Mouse (Mus musculus) myocyte (in vitro differentiated cells): Measurements from ENCODE around the gene Ncan. TPM values are rescaled to one million over a fixed set of nuclear protein-coding genes. Genes with fewer than 3 reads are reported as not detected.

Experiments used
- H3K27me3 ChIP-seq: one replicate; pipeline ENCODE4 v1.6.1; 2011; ENCODE audit not compliant: control insufficient read depth, insufficient read depth, insufficient read length
- H3K36me3 ChIP-seq: one replicate; pipeline ENCODE4 v1.6.1; 2011; ENCODE audit not compliant: control insufficient read depth, insufficient read depth
- H3K4me2 ChIP-seq: one replicate; pipeline ENCODE4 v1.6.1; 2011; ENCODE audit warnings: low read depth, control low read depth
- H3K4me3 ChIP-seq: one replicate; pipeline ENCODE4 v1.5.1; 2011; ENCODE audit warnings: mild to moderate bottlenecking, control low read depth, moderate library complexity
- H3K79me2 ChIP-seq: one replicate; pipeline ENCODE4 v1.6.1; 2011; ENCODE audit not compliant: control insufficient read depth, insufficient read depth
- H3ac ChIP-seq: one replicate; pipeline ENCODE4 v1.6.1; 2011; ENCODE audit not compliant: control insufficient read depth, insufficient read length
- CEBPB ChIP-seq: IDR thresholded peaks from 2 replicates; pipeline ENCODE4 v1.6.1; 2011; ENCODE audit warnings: mild to moderate bottlenecking, moderate library complexity; ENCODE audit not compliant: poor library complexity, insufficient read depth, severe bottlenecking
- E2F4 ChIP-seq: IDR thresholded peaks from one replicate; pipeline ENCODE4 v1.6.1; 2011; ENCODE audit warnings: mild to moderate bottlenecking, control low read depth, moderate library complexity; ENCODE audit not compliant: insufficient read depth
- MAX ChIP-seq: IDR thresholded peaks from one replicate; pipeline ENCODE4 v1.6.1; 2011; ENCODE audit warnings: low read depth, mild to moderate bottlenecking, control low read depth
- MYOD1 ChIP-seq, 3 experiments: IDR thresholded peaks; one replicate each; pipeline ENCODE4 v1.6.1; 2011; ENCODE audit warnings: control low read depth in 2 of 3, low read depth in 2 of 3, mild to moderate bottlenecking in 2 of 3, moderate library complexity in 1 of 3; ENCODE audit not compliant: insufficient read length in 2 of 3, control insufficient read depth in 1 of 3
- MYOG ChIP-seq, 3 experiments: IDR thresholded peaks; one replicate each; pipeline ENCODE4 v1.6.1; 2011; ENCODE audit warnings: control low read depth in 2 of 3, low read depth in 2 of 3, mild to moderate bottlenecking in 2 of 3; ENCODE audit not compliant: insufficient read length in 2 of 3, control insufficient read depth in 1 of 3, insufficient read depth in 1 of 3
- POLR2A ChIP-seq: IDR thresholded peaks from one replicate; pipeline ENCODE4 v1.6.1; 2011; ENCODE audit warnings: low read depth, mild to moderate bottlenecking, control low read depth, moderate library complexity; ENCODE audit not compliant: insufficient read length
- POLR2AphosphoS2 ChIP-seq: IDR thresholded peaks from one replicate; pipeline ENCODE4 v1.6.1; 2011; ENCODE audit warnings: low read depth, control low read depth; ENCODE audit not compliant: insufficient read length
- REST ChIP-seq: IDR thresholded peaks from one replicate; pipeline ENCODE4 v1.6.1; 2011; ENCODE audit warnings: mild to moderate bottlenecking, control low read depth, moderate library complexity; ENCODE audit not compliant: insufficient read depth, insufficient read length
- SRF ChIP-seq: IDR thresholded peaks from one replicate; pipeline ENCODE4 v1.6.1; 2011; ENCODE audit warnings: low read depth; ENCODE audit not compliant: control insufficient read depth, insufficient read length
- TCF12 ChIP-seq: IDR thresholded peaks from one replicate; pipeline ENCODE4 v1.6.1; 2011; ENCODE audit warnings: mild to moderate bottlenecking, control low read depth; ENCODE audit not compliant: poor library complexity, insufficient read depth, severe bottlenecking
- TCF3 ChIP-seq: IDR thresholded peaks from one replicate; pipeline ENCODE4 v1.6.1; 2011; ENCODE audit warnings: low read depth, control low read depth; ENCODE audit not compliant: insufficient read length
- USF1 ChIP-seq: IDR thresholded peaks from one replicate; pipeline ENCODE4 v1.6.1; 2011; ENCODE audit warnings: low read depth, mild to moderate bottlenecking, control low read depth, moderate library complexity
- polyA plus RNA-seq: library from polyadenylated mRNA; unstranded; fragments of >200 nt; fragmentation: generic; extraction: Trizol; gene quantifications from one replicate; pipeline ENCODE4 v1.2.1, GENCODE M21; 2012; ENCODE audit warnings: missing spikeins

Ncan gene
- polyA plus RNA-seq, 1 experiment: not detected

DNA sequence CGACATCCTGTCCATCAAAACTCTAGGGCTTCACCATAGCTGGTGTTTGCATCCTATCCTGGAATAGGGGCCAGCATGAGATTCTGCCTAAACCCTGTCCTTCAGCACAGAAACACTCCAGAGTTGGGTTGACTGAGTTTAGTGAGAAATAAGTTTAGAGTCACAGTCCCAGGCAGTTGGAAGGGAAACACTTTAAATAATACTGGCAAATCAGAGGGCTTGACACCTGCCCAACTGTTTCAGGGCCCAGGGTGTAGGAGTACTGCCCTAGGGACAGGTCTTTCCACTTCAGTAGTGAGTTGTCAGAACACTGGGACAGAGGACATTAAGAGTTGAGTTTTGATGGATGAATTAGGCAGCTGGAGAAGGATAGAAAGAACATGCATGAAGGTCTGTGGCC, 34.5 kb downstream of the Ncan start:
- H3K27me3 ChIP-seq: peaks cover 34% of the 10 kb centered on the region
- H3K79me2 ChIP-seq: no peaks in the 10 kb centered on the region
- no peak for TF ChIP-seq E2F4
- no peak for TF ChIP-seq MYOD1 (IDR thresholded peaks at IDR 0.05; ENCODE audit: control insufficient read depth in 1 of 3, insufficient read length in 2 of 3, low read depth in 2 of 3)
- TF ChIP-seq TCF12: no peak
- no peaks in the 10 kb centered on the region for H3K36me3 ChIP-seq
- no peak overlapping the region for H3ac ChIP-seq
- no peak overlapping the region for H3K4me2 ChIP-seq
- H3K4me3 ChIP-seq: no peak overlapping the region

DNA sequence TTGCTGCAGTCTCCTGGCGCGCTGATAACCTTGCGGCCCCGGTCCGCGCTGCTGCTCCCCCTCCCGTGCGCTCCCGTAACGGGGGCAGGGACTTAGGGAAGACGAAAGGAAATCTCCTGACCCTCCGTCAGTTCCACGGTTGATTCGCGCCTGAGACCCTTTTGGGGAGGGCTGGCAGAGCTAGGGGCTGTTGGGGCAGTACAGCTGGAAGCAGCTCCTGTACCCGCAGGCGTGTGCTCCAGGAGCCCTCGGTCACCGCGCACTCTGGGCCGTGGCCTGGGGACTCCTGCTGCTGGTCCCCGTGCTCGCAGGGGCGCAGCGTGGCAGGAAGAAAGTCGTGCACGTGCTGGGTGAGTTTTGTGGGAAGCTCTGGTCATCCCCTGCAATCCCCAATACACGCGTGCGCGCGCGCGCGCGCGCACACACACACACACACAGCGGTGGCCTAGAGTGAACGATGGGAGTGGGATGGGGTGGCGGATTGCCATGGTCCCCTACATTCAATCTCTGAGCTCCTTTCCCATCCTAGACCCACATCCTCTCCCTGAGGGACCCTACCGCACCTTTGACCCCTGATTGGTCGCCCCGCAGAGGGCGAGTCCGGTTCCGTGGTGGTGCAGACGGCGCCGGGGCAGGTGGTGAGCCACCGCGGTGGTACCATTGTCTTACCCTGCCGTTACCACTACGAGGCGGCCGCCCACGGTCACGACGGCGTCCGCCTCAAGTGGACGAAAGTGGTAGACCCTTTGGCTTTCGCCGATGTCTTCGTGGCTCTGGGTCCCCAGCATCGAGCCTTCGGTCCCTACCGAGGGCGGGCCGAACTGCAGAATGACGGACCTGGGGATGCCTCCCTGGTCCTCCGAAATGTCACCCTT, 36.2 kb downstream of the Ncan start:
- Histone ChIP-seq H3K4me2 (peak overlapping the region; percentile 74), H3K4me3 (peak overlapping the region; percentile 28), H3K36me3 (no peaks in the 10 kb centered on the region), H3ac (no peak overlapping the region), H3K27me3 (peaks cover 34% of the 10 kb centered on the region), H3K79me2 (no peaks in the 10 kb centered on the region)
- TF ChIP-seq USF1: no peak
- no peak for TF ChIP-seq E2F4
- TF ChIP-seq TCF3: no peak
- TF ChIP-seq POLR2A: no peak
- TF ChIP-seq POLR2AphosphoS2: no peak
- TF ChIP-seq MYOG (IDR thresholded peaks at IDR 0.05; ENCODE audit: control insufficient read depth in 1 of 3, insufficient read depth in 1 of 3, insufficient read length in 2 of 3, low read depth in 2 of 3): no peak
- no peak for TF ChIP-seq MYOD1 (IDR thresholded peaks at IDR 0.05; ENCODE audit: control insufficient read depth in 1 of 3, insufficient read length in 2 of 3, low read depth in 2 of 3)
- TF ChIP-seq SRF: no peak
- no peak for TF ChIP-seq REST
- TF ChIP-seq MAX: no peak
- TF ChIP-seq CEBPB: no peak
- no peak for TF ChIP-seq TCF12

DNA sequence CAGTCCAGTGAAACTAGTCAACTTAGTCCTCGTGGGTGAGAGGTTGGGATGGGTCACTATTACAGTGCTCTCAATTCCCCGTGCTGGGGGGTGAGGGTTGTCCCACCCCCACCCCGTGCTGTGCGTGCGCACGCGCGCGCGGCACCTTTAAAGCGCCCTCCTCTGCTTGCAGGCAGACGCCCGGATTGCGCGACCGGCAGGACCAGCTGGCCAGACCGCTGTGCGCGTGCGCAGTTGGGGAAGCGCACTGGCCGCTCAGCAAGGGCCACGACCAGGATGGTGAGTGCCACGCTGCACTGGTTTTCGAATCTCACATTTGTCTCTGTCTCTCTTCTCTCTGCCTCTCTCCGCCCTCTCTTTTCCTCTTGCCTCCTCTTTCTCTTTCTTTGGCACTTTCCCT, 37.4 kb downstream of the Ncan start, which contains the start of gene Hapln4:
Gene Hapln4 (plus strand): TSS at position 173 of the 400 bp plus-strand sequence.
- TF ChIP-seq REST: no peak
- TF ChIP-seq TCF12: no peak
- TF ChIP-seq MAX: no peak
- TF ChIP-seq MYOD1 (IDR thresholded peaks at IDR 0.05; ENCODE audit: control insufficient read depth in 1 of 3, insufficient read length in 2 of 3, low read depth in 2 of 3): peak in 2 of 3 experiments; percentile 31 to 59
- peak in 2 of 3 experiments; percentile 23 to 30 for TF ChIP-seq MYOG (IDR thresholded peaks at IDR 0.05; ENCODE audit: control insufficient read depth in 1 of 3, insufficient read depth in 1 of 3, insufficient read length in 2 of 3, low read depth in 2 of 3)
- no peak for TF ChIP-seq USF1
- TF ChIP-seq POLR2A: peak; percentile 71
- TF ChIP-seq CEBPB: no peak
- TF ChIP-seq SRF: no peak
- TF ChIP-seq POLR2AphosphoS2: peak; percentile 66
- TF ChIP-seq TCF3: no peak
- no peak for TF ChIP-seq E2F4
- peaks cover 31% of the 10 kb centered on the region for H3K27me3 ChIP-seq
- H3K36me3 ChIP-seq: no peaks in the 10 kb centered on the region
- H3K4me3 ChIP-seq: peak within 1 kb of the TSS; percentile 28
- no peak within 1 kb of the TSS for H3ac ChIP-seq
- H3K79me2 ChIP-seq: no peaks in the 10 kb centered on the region
- peak within 1 kb of the TSS; percentile 74 for H3K4me2 ChIP-seq

DNA sequence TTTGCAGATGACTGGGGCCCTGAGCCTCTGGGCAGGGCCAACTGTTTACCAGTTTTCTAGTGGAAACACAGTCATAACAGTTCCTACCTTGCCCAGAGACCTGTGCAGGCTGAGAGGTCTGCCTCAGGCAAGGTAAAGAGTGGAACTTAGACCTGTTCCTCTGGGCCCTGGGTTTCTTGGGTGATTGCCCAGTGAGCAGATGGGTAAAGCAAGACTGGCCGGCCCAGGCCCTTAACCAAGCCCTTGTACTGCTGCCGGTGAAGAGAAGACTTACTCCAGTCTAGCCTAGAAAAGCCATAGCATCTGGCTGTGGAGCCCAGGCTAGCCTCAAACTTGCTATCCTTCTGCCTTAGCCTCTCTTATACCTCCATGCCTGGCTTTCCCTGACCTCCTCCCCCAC, 38.7 kb downstream of the Ncan start:
- H3K36me3 ChIP-seq: no peaks in the 10 kb centered on the region
- H3K4me2 ChIP-seq: no peak overlapping the region
- H3K4me3 ChIP-seq: no peak overlapping the region
- no peak for TF ChIP-seq SRF
- TF ChIP-seq TCF3: no peak
- TF ChIP-seq E2F4: no peak
- TF ChIP-seq USF1: no peak
- TF ChIP-seq MYOD1 (IDR thresholded peaks at IDR 0.05; ENCODE audit: control insufficient read depth in 1 of 3, insufficient read length in 2 of 3, low read depth in 2 of 3): no peak
- TF ChIP-seq CEBPB: no peak
- no peak for TF ChIP-seq MYOG (IDR thresholded peaks at IDR 0.05; ENCODE audit: control insufficient read depth in 1 of 3, insufficient read depth in 1 of 3, insufficient read length in 2 of 3, low read depth in 2 of 3)
- no peak for TF ChIP-seq REST
- TF ChIP-seq MAX: no peak
- TF ChIP-seq POLR2A: no peak
- H3ac ChIP-seq: no peak overlapping the region
- H3K27me3 ChIP-seq: peaks cover 24% of the 10 kb centered on the region
- H3K79me2 ChIP-seq: no peaks in the 10 kb centered on the region

DNA sequence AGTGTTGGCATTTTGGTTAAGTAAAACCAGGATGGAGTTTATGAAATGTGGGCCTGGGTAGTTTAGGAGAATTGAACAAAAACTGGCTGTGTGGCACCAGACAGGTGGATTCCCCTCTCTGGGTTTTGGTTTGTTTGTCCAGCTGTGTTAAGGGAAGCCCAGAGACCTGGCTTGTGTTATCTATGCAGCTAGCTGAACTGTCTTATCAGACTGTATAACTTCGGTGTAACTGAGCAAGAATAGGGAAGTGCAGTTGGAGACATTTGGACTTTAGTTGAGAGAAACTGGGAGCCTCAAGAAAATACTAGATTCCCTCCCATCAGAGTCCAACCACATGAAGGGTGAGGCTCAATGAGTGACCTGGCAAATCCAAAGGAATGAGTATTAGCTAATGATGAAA, 47.0 kb downstream of the Ncan start:
- Histone ChIP-seq H3K27me3 (no peaks in the 10 kb centered on the region), H3K4me2 (no peak overlapping the region), H3ac (no peak overlapping the region), H3K4me3 (no peak overlapping the region), H3K36me3 (peaks cover 9% of the 10 kb centered on the region), H3K79me2 (no peaks in the 10 kb centered on the region)
- no peak for TF ChIP-seq TCF12
- no peak for TF ChIP-seq E2F4
- no peak for TF ChIP-seq MYOD1 (IDR thresholded peaks at IDR 0.05; ENCODE audit: control insufficient read depth in 1 of 3, insufficient read length in 2 of 3, low read depth in 2 of 3)
- TF ChIP-seq SRF: no peak
- TF ChIP-seq POLR2AphosphoS2: no peak
- TF ChIP-seq CEBPB: no peak
- no peak for TF ChIP-seq POLR2A
- TF ChIP-seq MYOG (IDR thresholded peaks at IDR 0.05; ENCODE audit: control insufficient read depth in 1 of 3, insufficient read depth in 1 of 3, insufficient read length in 2 of 3, low read depth in 2 of 3): no peak
- no peak for TF ChIP-seq REST
- TF ChIP-seq USF1: no peak
- no peak for TF ChIP-seq TCF3
